In genomic region chr4:39493596-39493995, GRCm38 (mm10) we compare ENCODE assay signal across 26 mouse cellular contexts. TPM values are rescaled to one million over a fixed set of nuclear protein-coding genes. Genes with fewer than 3 reads are reported as not detected.
DNase-seq lines count a peak whose midpoint lies in the region; ATAC-seq and TF ChIP-seq lines count a peak whose summit lies in the region.
"Had no signal": no experiment of that assay in that cellular context is flagged by ENCODE, and none has a peak within 500 bp of the region (broad histone marks: within the 10 kb centered on the region; RNA-seq: fewer than 3 reads in every experiment).

No protein-coding gene starts in this region.

- DNase-seq in liver, adult 2 months (ENCODE audit: extremely low read depth, low read depth, low spot score), result peak; percentile 97
- DNase-seq in liver, embryonic 11.5 days (ENCODE audit: low spot score), result no peak
- peak; percentile 8 for DNase-seq in right cerebral cortex, adult 18-20 months
- DNase-seq in right cerebral cortex, postnatal 14 days, result no peak
- DNase-seq in A20 (ENCODE audit: low read depth, low spot score), result peak; percentile 2
- no peak for DNase-seq in layer of hippocampus, postnatal 10 days (ENCODE audit: low spot score in 2 of 2)
- no peak for DNase-seq in testis, postnatal 14 days (ENCODE audit: low spot score)
- DNase-seq: adrenal gland, adult 8-10 months; adrenal gland, postnatal 36 days; cerebellum, adult 8-10 months; cerebellum, postnatal 14 days; embryo, embryonic 11 days; gastrocnemius, adult 2 months; gastrocnemius, postnatal 25 days; heart, adult 11 months; heart, postnatal 36 days had no signal

- no peaks in the 10 kb centered on the region for H3K79me2 ChIP-seq in liver, adult 2 months (ENCODE audit: control insufficient read depth, insufficient read depth, low read length)

- no peaks in the 10 kb centered on the region for H3K4me1 ChIP-seq in liver, adult 2 months (ENCODE audit: control insufficient read depth, insufficient read depth, low read length)
- H3K4me1 ChIP-seq in liver, embryonic 11.5 days (replicated peaks; ENCODE audit: control insufficient read depth, insufficient read depth, low read length), result no peaks in the 10 kb centered on the region
- H3K4me1 ChIP-seq: embryonic facial prominence, embryonic 15.5 days; heart, embryonic 13.5 days had no signal

- no peak for ATAC-seq in liver, embryonic 11.5 days (replicated peaks; ENCODE audit: low FRiP score)
- ATAC-seq: forebrain, embryonic 14.5 days had no signal

- no peak for TF ChIP-seq CTCF in liver, adult 2 months (IDR thresholded peaks at IDR 0.05; ENCODE audit: low read depth, low read length)

- WGBS in liver, adult 2 months, result 6% methylated on average over 1 of the region's 1 CpGs
- 53% methylated on average over 1 of the region's 1 CpGs for WGBS in liver, embryonic 11.5 days

- no peak overlapping the region for H3K4me3 ChIP-seq in liver, adult 2 months (ENCODE audit: insufficient read depth, low read depth, low read length)
- H3K4me3 ChIP-seq in liver, embryonic 11.5 days (ENCODE audit: low read depth, low read length), result no peak overlapping the region
- H3K4me3 ChIP-seq: embryonic facial prominence, embryonic 15.5 days; erythroblast, embryonic 14.5 days; forebrain, embryonic 10.5 days; gastrocnemius, adult 2 months; heart, embryonic 13.5 days had no signal

- H3K4me2 ChIP-seq in liver, embryonic 11.5 days, result no peak overlapping the region
- H3K4me2 ChIP-seq: embryonic facial prominence, embryonic 15.5 days; heart, embryonic 13.5 days had no signal

- H3K36me3 ChIP-seq in liver, adult 2 months (ENCODE audit: control insufficient read depth, insufficient read depth, low read length), result no peaks in the 10 kb centered on the region
- no peaks in the 10 kb centered on the region for H3K36me3 ChIP-seq in liver, embryonic 11.5 days (ENCODE audit: control insufficient read depth, insufficient read depth, low read length)
- H3K36me3 ChIP-seq: embryonic facial prominence, embryonic 15.5 days; forebrain, embryonic 10.5 days; G1E; heart, embryonic 13.5 days had no signal

- TF ChIP-seq POLR2A in liver, adult 2 months (IDR thresholded peaks at IDR 0.05; ENCODE audit: extremely low read depth, insufficient read depth, low read length), result no peak

- H3K27ac ChIP-seq in liver, adult 2 months (replicated peaks; ENCODE audit: insufficient read depth, low read depth, low read length), result no peak overlapping the region
- no peak overlapping the region for H3K27ac ChIP-seq in liver, embryonic 11.5 days (ENCODE audit: low read depth, low read length)
- H3K27ac ChIP-seq: embryonic facial prominence, embryonic 15.5 days; forebrain, embryonic 10.5 days; gastrocnemius, adult 2 months; heart, embryonic 13.5 days had no signal

- H3K9ac ChIP-seq in liver, adult 2 months (ENCODE audit: low read depth, low read length), result no peak overlapping the region
- no peak overlapping the region for H3K9ac ChIP-seq in liver, embryonic 11.5 days (ENCODE audit: low read depth, low read length)
- H3K9ac ChIP-seq: embryonic facial prominence, embryonic 15.5 days; heart, embryonic 13.5 days had no signal

- no peaks in the 10 kb centered on the region for H3K27me3 ChIP-seq in liver, adult 2 months (ENCODE audit: control insufficient read depth, insufficient read depth, low read length)
- no peaks in the 10 kb centered on the region for H3K27me3 ChIP-seq in liver, embryonic 11.5 days (replicated peaks; ENCODE audit: control insufficient read depth, insufficient read depth, low read length)
- H3K27me3 ChIP-seq: embryonic facial prominence, embryonic 15.5 days; heart, embryonic 13.5 days had no signal

- H3K9me3 ChIP-seq in liver, embryonic 11.5 days (ENCODE audit: control insufficient read depth, low read length), result no peaks in the 10 kb centered on the region
- H3K9me3 ChIP-seq: embryonic facial prominence, embryonic 15.5 days; G1E; heart, embryonic 13.5 days had no signal

RNA-seq across cellular contexts. Expression of gene 1700009N14Rik, which starts 43.5 kb away (rescaled TPM):
- not detected in 2 replicates for total RNA-seq in liver, adult 2 months (2014; rRNA removed)
- not detected in 2 replicates for polyA plus RNA-seq in liver, adult 2 months (2012; rRNA removed)
- polyA plus RNA-seq in liver, embryonic 11.5 days (2014; fragmentation: Nextera tagmentation; extraction: Ambion mirVana), result not detected in 2 replicates
- total RNA-seq in layer of hippocampus, postnatal 10 days (2021), result not detected
- total RNA-seq: adrenal gland, adult 8-10 months; adrenal gland, postnatal 36 days; common myeloid progenitor, adult 5-6 weeks; G1E; gastrocnemius, adult 2 months; gastrocnemius, postnatal 25 days; heart, postnatal 36 days had no signal
- polyA plus RNA-seq: embryonic facial prominence, embryonic 11.5 days; embryonic facial prominence, embryonic 15.5 days; erythroblast, embryonic 14.5 days; forebrain, embryonic 10.5 days; forebrain, embryonic 14.5 days; G1E; heart, embryonic 13.5 days; heart, postnatal 0 days; hindbrain, embryonic 11.5 days had no signal

Comparison
In these comparisons a context has a peak if more than half of its experiments do, and no peak if none do; other contexts are left out.
1. DNase-seq: peak in liver, adult 2 months (single experiment), right cerebral cortex, adult 18-20 months (single experiment) and A20 (single experiment); none in liver, embryonic 11.5 days (single experiment), right cerebral cortex, postnatal 14 days (single experiment), layer of hippocampus, postnatal 10 days (0 of 2) and testis, postnatal 14 days (single experiment).